Mouse (Mus musculus) kidney, embryonic 16.5 days (tissue): ENCODE data around the gene Ispd. TPM values are rescaled to one million over a fixed set of nuclear protein-coding genes. Genes with fewer than 3 reads are reported as not detected.
"Not testable (repeated sequence)": the region's sequence is repeated elsewhere in the genome, so short reads cannot be mapped to it uniquely, and the experiment has no call there.

Experiments
- ATAC-seq: fragments of 200-750 bp; cut with Nextera tagmentation; 2 replicates; pipeline ENCODE4 v1.8.0; 2017; ENCODE audit warnings: moderate TSS enrichment; ENCODE audit not compliant: low FRiP score, low TSS enrichment
- H3K27ac ChIP-seq: fragments of 300-500 bp; sonication (generic); 2 replicates; pipeline ENCODE4 v1.5.1; 2014; ENCODE audit warnings: low read length
- H3K27me3 ChIP-seq: fragments of 300-500 bp; sonication (generic); 2 replicates; pipeline ENCODE4 v1.6.1; 2014; ENCODE audit warnings: low read length, control low read depth, mixed read lengths; ENCODE audit not compliant: insufficient read depth
- H3K36me3 ChIP-seq: fragments of 300-500 bp; sonication (generic); 2 replicates; pipeline ENCODE4 v1.6.1; 2014; ENCODE audit warnings: low read length, control low read depth, mixed read lengths; ENCODE audit not compliant: insufficient read depth
- H3K4me1 ChIP-seq: fragments of 300-500 bp; sonication (generic); 2 replicates; pipeline ENCODE4 v1.6.1; 2014; ENCODE audit warnings: low read length, control low read depth, mixed read lengths; ENCODE audit not compliant: insufficient read depth
- H3K4me2 ChIP-seq: fragments of 300-500 bp; sonication (generic); replicated peaks from 2 replicates; pipeline ENCODE4 v1.6.1; 2014; ENCODE audit warnings: low read depth, low read length
- H3K4me3 ChIP-seq: fragments of 300-500 bp; sonication (generic); 2 replicates; pipeline ENCODE4 v1.5.1; 2014; ENCODE audit warnings: mild to moderate bottlenecking, low read length
- H3K9ac ChIP-seq: fragments of 300-500 bp; sonication (generic); replicated peaks from 2 replicates; pipeline ENCODE4 v1.6.1; 2014; ENCODE audit warnings: low read length
- H3K9me3 ChIP-seq: fragments of 300-500 bp; sonication (generic); 2 replicates; pipeline ENCODE4 v1.6.1; 2016; ENCODE audit warnings: low read length, control low read depth
- WGBS: fragments of 180-500 bp; shearing (Covaris S2); extraction: QIAGEN DNeasy Blood & Tissue Kit; methylation state at CpG from one replicate; pipeline ENCODE4 v1.1.7; 2014; 5-methylcytosine and 5-hydroxymethylcytosine counted together
- polyA plus RNA-seq: library from polyadenylated mRNA; unstranded; fragments of >200 nt; fragmentation: Nextera tagmentation; extraction: Ambion mirVana; gene quantifications from 2 replicates; pipeline ENCODE4 v1.2.1, GENCODE M21; 2015

Gene Ispd
- polyA plus RNA-seq, result 17.2 and 17.4 TPM in 2 replicates

GRCm38 (mm10) chr12:36381441-36382340, at the start of gene Ispd, which contains the start of gene D630036H23Rik:
TSS of gene Ispd (plus strand) at chr12:36381450.
TSS of gene D630036H23Rik (minus strand) at chr12:36382181.
- ATAC-seq, result peak; percentile 94
- Histone ChIP-seq H3K9ac (peak within 1 kb of the TSS; percentile 92), H3K9me3 (no peaks in the 10 kb centered on the region), H3K4me3 (peak within 1 kb of the TSS; percentile 61), H3K27ac (peak within 1 kb of the TSS; percentile 96), H3K4me2 (peak within 1 kb of the TSS; percentile 72), H3K27me3 (no peaks in the 10 kb centered on the region), H3K4me1 (peaks cover 19% of the 10 kb centered on the region), H3K36me3 (no peaks in the 10 kb centered on the region)
- under 1% methylated on average over 64 of the region's 64 CpGs for WGBS

- ATAC-seq, result no peak
- Histone ChIP-seq H3K9ac (no peak overlapping the region), H3K9me3 (no peaks in the 10 kb centered on the region), H3K4me3 (no peak overlapping the region), H3K4me2 (no peak overlapping the region), H3K36me3 (no peaks in the 10 kb centered on the region), H3K27me3 (no peaks in the 10 kb centered on the region), H3K4me1 (no peaks in the 10 kb centered on the region), H3K27ac (no peak overlapping the region)
- 97% methylated on average over 1 of the region's 1 CpGs for WGBS
These were observed 48.6 kb upstream of the Ispd start for GRCm38 (mm10) chr12:36332676-36333075.

GRCm38 (mm10) chr12:36333837-36334281, 47.4 kb upstream of the Ispd start:
- Histone ChIP-seq H3K9me3 (no peaks in the 10 kb centered on the region), H3K27ac (no peak overlapping the region), H3K4me2 (no peak overlapping the region), H3K36me3 (no peaks in the 10 kb centered on the region), H3K9ac (no peak overlapping the region), H3K27me3 (no peaks in the 10 kb centered on the region), H3K4me3 (no peak overlapping the region), H3K4me1 (no peaks in the 10 kb centered on the region)
- no peak for ATAC-seq
- WGBS, result 68% methylated on average over 9 of the region's 9 CpGs

DNA sequence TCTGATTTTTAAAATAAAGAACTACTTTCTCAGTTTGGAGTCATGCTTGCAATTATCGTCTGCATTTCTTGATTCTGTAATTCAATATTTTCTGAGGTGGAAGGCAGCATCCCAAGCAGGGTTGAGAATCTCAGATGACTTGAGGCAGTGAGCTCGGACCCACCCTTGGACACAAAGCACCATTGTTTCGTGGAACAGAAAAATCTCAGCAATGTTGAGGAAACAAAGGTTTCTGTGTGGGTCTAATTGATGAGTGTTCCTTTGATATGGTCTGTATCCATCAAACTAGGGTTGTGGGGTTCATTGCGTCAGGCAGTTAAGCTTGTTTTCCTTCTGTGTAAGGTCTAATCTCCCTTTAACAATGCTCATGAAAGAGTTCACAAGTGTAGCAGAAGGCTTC, 37.1 kb upstream of the Ispd start:
- 71% methylated on average over 4 of the region's 4 CpGs for WGBS
- no peaks in the 10 kb centered on the region for H3K9me3 ChIP-seq
- no peak overlapping the region for H3K27ac ChIP-seq
- no peak overlapping the region for H3K9ac ChIP-seq
- no peaks in the 10 kb centered on the region for H3K27me3 ChIP-seq
- H3K4me1 ChIP-seq, result no peaks in the 10 kb centered on the region
- H3K4me2 ChIP-seq, result no peak overlapping the region
- H3K36me3 ChIP-seq, result no peaks in the 10 kb centered on the region
- no peak for ATAC-seq
- H3K4me3 ChIP-seq, result no peak overlapping the region

- no peak overlapping the region for H3K9ac ChIP-seq
- H3K4me3 ChIP-seq, result no peak overlapping the region
- ATAC-seq, result no peak
- 85% methylated on average over 3 of the region's 3 CpGs for WGBS
- H3K27ac ChIP-seq, result no peak overlapping the region
- no peaks in the 10 kb centered on the region for H3K4me1 ChIP-seq
- no peaks in the 10 kb centered on the region for H3K9me3 ChIP-seq
- no peaks in the 10 kb centered on the region for H3K36me3 ChIP-seq
- no peak overlapping the region for H3K4me2 ChIP-seq
- no peaks in the 10 kb centered on the region for H3K27me3 ChIP-seq
These were observed 21.2 kb upstream of the Ispd start for GRCm38 (mm10) chr12:36360064-36360463.

- Histone ChIP-seq H3K9me3 (no peaks in the 10 kb centered on the region), H3K36me3 (no peaks in the 10 kb centered on the region), H3K27me3 (no peaks in the 10 kb centered on the region), H3K4me2 (no peak overlapping the region), H3K9ac (no peak overlapping the region), H3K4me1 (no peaks in the 10 kb centered on the region), H3K27ac (no peak overlapping the region), H3K4me3 (no peak overlapping the region)
- WGBS, result 93% methylated on average over 5 of the region's 5 CpGs
- no peak for ATAC-seq
These were observed 20.6 kb upstream of the Ispd start for GRCm38 (mm10) chr12:36360693-36361092.

GRCm38 (mm10) chr12:36364013-36364412, 17.2 kb upstream of the Ispd start:
- 85% methylated on average over 4 of the region's 4 CpGs for WGBS
- H3K36me3 ChIP-seq, result no peaks in the 10 kb centered on the region
- no peak overlapping the region for H3K4me3 ChIP-seq
- no peak overlapping the region for H3K9ac ChIP-seq
- H3K9me3 ChIP-seq, result no peaks in the 10 kb centered on the region
- no peak overlapping the region for H3K4me2 ChIP-seq
- no peaks in the 10 kb centered on the region for H3K27me3 ChIP-seq
- no peak for ATAC-seq
- no peak overlapping the region for H3K27ac ChIP-seq
- H3K4me1 ChIP-seq, result no peaks in the 10 kb centered on the region

DNA sequence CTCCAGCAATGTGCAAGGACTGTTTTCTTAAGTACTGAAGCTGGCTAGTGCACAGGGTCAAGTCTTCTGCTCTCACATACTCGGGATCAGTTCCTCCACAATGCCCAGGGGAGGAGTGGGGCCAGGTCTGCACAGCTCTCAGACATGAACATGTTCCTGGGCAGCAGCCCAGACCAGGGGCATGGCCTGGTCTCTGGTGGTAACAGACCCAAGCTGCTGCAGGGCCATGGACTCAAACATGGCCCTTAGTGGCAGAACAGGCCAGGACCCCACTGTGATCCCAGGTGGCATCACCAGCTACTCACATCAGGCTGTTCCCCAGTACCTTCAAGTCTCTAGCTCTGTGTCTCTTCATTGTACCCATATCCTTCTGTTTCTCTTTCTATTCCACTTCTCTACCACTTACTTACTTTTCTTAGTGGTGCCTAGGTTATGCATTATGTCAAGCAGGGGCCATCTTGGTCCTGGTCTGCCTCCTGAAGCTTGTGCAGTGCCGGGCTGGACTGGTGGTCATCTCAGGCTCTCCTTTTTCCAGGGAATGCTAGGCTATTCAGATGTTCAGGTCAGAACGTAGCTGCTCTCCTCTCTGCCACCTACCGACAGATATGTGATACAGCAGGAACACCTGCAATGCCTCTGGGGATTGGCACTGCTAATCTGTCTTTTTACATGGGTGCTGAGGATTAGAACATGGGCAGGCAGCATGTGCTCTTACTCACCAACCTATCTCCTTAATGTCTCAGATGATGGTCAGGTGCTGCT, 7.8 kb upstream of the Ispd start:
- no peaks in the 10 kb centered on the region for H3K4me1 ChIP-seq
- H3K27me3 ChIP-seq, result no peaks in the 10 kb centered on the region
- 0 out of 2 replicates have a peak, but pooled peaks have one; percentile 27 for ATAC-seq
- no peak overlapping the region for H3K9ac ChIP-seq
- no peak overlapping the region for H3K4me2 ChIP-seq
- 42% methylated on average over 4 of the region's 4 CpGs for WGBS
- H3K9me3 ChIP-seq, result no peaks in the 10 kb centered on the region
- H3K27ac ChIP-seq, result no peak overlapping the region
- no peaks in the 10 kb centered on the region for H3K36me3 ChIP-seq
- no peak overlapping the region for H3K4me3 ChIP-seq

DNA sequence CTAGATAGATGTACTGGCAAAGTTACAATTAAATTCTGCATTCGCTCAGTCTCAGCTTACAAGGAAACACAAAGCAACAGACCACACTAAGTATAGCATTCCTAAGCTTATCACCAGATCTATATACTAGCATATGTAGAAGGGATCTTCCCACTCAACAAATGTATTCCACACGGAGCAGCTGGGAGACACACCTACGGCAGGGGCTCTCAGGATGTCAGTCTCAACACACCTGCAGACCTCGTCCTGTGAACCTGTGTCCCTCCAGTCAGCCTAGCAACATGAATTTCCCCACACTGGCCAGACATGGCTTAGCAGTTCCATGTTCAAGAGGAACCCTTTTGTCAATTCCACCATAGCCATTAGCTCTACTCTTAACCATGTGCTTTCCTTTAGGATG, 4.9 kb upstream of the Ispd start:
- H3K27ac ChIP-seq, H3K4me2 ChIP-seq, ATAC-seq, H3K36me3 ChIP-seq, H3K9me3 ChIP-seq, H3K9ac ChIP-seq, H3K4me3 ChIP-seq, H3K27me3 ChIP-seq: not testable (repeated sequence)
- H3K4me1 ChIP-seq, result peaks cover 15% of the 10 kb centered on the region
- WGBS, result 89% methylated on average over 2 of the region's 4 CpGs
